Mouse (Mus musculus) embryonic facial prominence, embryonic 14.5 days (tissue): ENCODE measurements around the gene Rnf130. TPM values are rescaled to one million over a fixed set of nuclear protein-coding genes. Genes with fewer than 3 reads are reported as not detected.

Source experiments
- ATAC-seq: fragments of 200-750 bp; cut with Nextera tagmentation; 2 replicates; pipeline ENCODE4 v1.8.0; 2017; ENCODE audit warnings: low read depth, moderate number of reproducible peaks, moderate TSS enrichment
- DNase-seq: peaks from one replicate; pipeline ENCODE4 v3.0.0-alpha.2; 2015; ENCODE audit warnings: low spot score
- H3K27ac ChIP-seq: fragments of 300-500 bp; sonication (generic); replicated peaks from 2 replicates; pipeline ENCODE4 v1.5.1; 2014; ENCODE audit warnings: low read depth, mild to moderate bottlenecking, low read length, moderate library complexity
- H3K27me3 ChIP-seq: fragments of 300-500 bp; sonication (generic); replicated peaks from 2 replicates; pipeline ENCODE4 v1.6.1; 2014; ENCODE audit warnings: low read length; ENCODE audit not compliant: control insufficient read depth, insufficient read depth
- H3K36me3 ChIP-seq: fragments of 300-500 bp; sonication (generic); 2 replicates; pipeline ENCODE4 v1.6.1; 2014; ENCODE audit warnings: low read length, mixed read lengths; ENCODE audit not compliant: control insufficient read depth, insufficient read depth
- H3K4me1 ChIP-seq: fragments of 300-500 bp; sonication (generic); 2 replicates; pipeline ENCODE4 v1.6.1; 2014; ENCODE audit warnings: antibody characterized with exemption, low read length; ENCODE audit not compliant: control insufficient read depth, insufficient read depth
- H3K4me2 ChIP-seq: fragments of 300-500 bp; sonication (generic); 2 replicates; pipeline ENCODE4 v1.6.1; 2014; ENCODE audit warnings: low read depth, mild to moderate bottlenecking, low read length, moderate library complexity, mixed read lengths
- H3K4me3 ChIP-seq: fragments of 300-500 bp; sonication (generic); 2 replicates; pipeline ENCODE4 v1.5.1; 2014; ENCODE audit warnings: low read depth, mild to moderate bottlenecking, low read length
- H3K9ac ChIP-seq: fragments of 300-500 bp; sonication (generic); 2 replicates; pipeline ENCODE4 v1.6.1; 2014; ENCODE audit warnings: low read depth, mild to moderate bottlenecking, low read length, moderate library complexity, mixed read lengths
- H3K9me3 ChIP-seq: fragments of 300-500 bp; sonication (generic); 2 replicates; pipeline ENCODE4 v1.6.1; 2016; ENCODE audit warnings: low read length; ENCODE audit not compliant: control insufficient read depth
- WGBS: fragments of 180-500 bp; shearing (Covaris S2); extraction: QIAGEN DNeasy Blood & Tissue Kit; methylation state at CpG from one replicate; pipeline ENCODE4 v1.1.7; 2014; 5-methylcytosine and 5-hydroxymethylcytosine counted together
- polyA plus RNA-seq: library from polyadenylated mRNA; unstranded; fragments of >200 nt; fragmentation: Nextera tagmentation; extraction: Ambion mirVana; gene quantifications from 2 replicates; pipeline ENCODE4 v1.2.1, GENCODE M21; 2014

Rnf130 gene
- polyA plus RNA-seq, 1 experiment from 2014 or later, result 75.5 TPM

DNA sequence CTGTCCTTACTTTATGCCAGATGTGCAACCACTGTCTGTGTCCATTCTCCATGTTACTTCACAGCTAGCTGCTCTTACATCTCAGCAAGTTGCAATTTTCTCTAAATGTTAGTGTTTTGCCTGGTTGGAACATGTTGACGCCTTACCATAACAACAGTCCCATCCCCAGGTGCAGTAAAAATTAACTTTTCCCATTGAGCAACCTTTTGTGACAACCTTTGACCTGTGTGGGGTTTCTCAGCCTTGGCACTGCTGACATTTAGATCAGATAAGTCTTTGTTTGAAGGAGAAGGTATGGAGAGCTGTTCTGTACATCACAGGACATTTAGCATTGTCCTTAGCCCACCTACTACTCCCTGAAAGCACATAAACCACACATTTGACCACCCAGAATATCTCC, 64.7 kb downstream of the Rnf130 start:
- ATAC-seq (no peak), DNase-seq (no peak)
- Histone ChIP-seq H3K36me3 (peaks cover 54% of the 10 kb centered on the region), H3K27me3 (no peaks in the 10 kb centered on the region), H3K4me2 (no peak overlapping the region), H3K9ac (no peak overlapping the region), H3K27ac (no peak overlapping the region), H3K4me1 (no peaks in the 10 kb centered on the region), H3K9me3 (no peaks in the 10 kb centered on the region), H3K4me3 (no peak overlapping the region)
- 91% methylated on average over 1 of the region's 1 CpGs for WGBS

- Histone ChIP-seq H3K27me3 (no peaks in the 10 kb centered on the region), H3K4me1 (no peaks in the 10 kb centered on the region), H3K9me3 (no peaks in the 10 kb centered on the region), H3K4me3 (no peak overlapping the region), H3K4me2 (no peak overlapping the region), H3K27ac (no peak overlapping the region), H3K36me3 (peaks cover 59% of the 10 kb centered on the region), H3K9ac (no peak overlapping the region)
- 62% methylated on average over 5 of the region's 5 CpGs for WGBS
- no peak for DNase-seq
- ATAC-seq, result no peak
Observed at GRCm38 (mm10) chr11:50090982-50091675, 66.0 kb downstream of the Rnf130 start.

DNA sequence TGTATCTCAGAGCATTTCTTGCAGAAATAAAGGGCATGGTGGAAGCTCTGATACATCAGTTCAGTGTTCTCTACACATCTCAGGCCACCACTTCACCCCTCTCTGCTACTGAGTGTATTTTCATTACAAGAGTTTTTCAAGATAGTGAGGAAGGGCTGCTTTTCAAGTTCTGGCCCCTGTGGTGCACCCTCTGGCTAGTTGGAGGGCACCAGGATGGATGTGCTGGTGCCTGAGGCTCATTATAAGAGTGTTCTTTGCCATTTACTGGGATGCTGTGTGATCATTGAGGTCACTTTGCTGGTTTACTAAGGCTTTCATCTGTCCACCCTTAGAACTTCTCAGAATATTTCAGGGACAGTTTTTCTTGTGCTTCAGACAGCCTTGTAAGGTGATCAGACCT, 66.5 kb downstream of the Rnf130 start:
- H3K9ac ChIP-seq, result no peak overlapping the region

GRCm38 (mm10) chr11:50095661-50096060, 70.5 kb downstream of the Rnf130 start:
- H3K36me3 ChIP-seq, result peaks cover 59% of the 10 kb centered on the region
- no peak for ATAC-seq
- no peaks in the 10 kb centered on the region for H3K27me3 ChIP-seq
- H3K9me3 ChIP-seq, result no peaks in the 10 kb centered on the region
- H3K27ac ChIP-seq, result no peak overlapping the region
- no peaks in the 10 kb centered on the region for H3K4me1 ChIP-seq
- WGBS, result 88% methylated on average over 9 of the region's 9 CpGs
- no peak overlapping the region for H3K9ac ChIP-seq
- H3K4me3 ChIP-seq, result no peak overlapping the region
- H3K4me2 ChIP-seq, result no peak overlapping the region
- no peak for DNase-seq

More for the DNA sequence above, 66.5 kb downstream of the Rnf130 start:
- DNase-seq (no peak), ATAC-seq (no peak)
- Histone ChIP-seq H3K9me3 (no peaks in the 10 kb centered on the region), H3K4me3 (no peak overlapping the region), H3K27me3 (no peaks in the 10 kb centered on the region), H3K4me2 (no peak overlapping the region), H3K27ac (no peak overlapping the region), H3K4me1 (no peaks in the 10 kb centered on the region), H3K36me3 (peaks cover 58% of the 10 kb centered on the region)

DNA sequence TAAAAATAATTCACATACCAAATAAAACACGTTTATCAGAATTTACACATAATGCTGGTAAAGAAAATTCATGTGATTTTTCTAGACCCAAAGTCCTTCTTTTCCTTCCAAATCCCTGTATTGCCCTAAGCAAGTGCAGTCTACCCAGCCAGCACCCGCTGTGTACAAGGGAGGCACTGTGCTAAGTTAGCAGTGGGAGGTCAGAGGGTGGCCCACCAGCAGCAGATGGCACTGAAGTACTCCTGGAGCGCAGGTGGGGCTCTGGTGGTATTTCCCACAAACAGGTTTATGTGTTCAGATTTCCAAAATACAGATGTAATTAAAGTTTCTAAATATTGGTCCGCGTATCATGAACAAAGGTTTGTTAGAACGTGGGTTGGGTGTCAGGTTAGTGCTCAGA, 71.9 kb downstream of the Rnf130 start:
- Histone ChIP-seq H3K4me1 (no peaks in the 10 kb centered on the region), H3K27ac (no peak overlapping the region), H3K9ac (no peak overlapping the region), H3K4me3 (no peak overlapping the region), H3K4me2 (no peak overlapping the region), H3K36me3 (peaks cover 50% of the 10 kb centered on the region), H3K9me3 (no peaks in the 10 kb centered on the region), H3K27me3 (no peaks in the 10 kb centered on the region)
- WGBS, result 90% methylated on average over 6 of the region's 6 CpGs
- DNase-seq (no peak), ATAC-seq (no peak)

- no peak overlapping the region for H3K27ac ChIP-seq
- no peak overlapping the region for H3K4me3 ChIP-seq
- ATAC-seq (no peak), DNase-seq (peak; percentile 15)
- H3K4me2 ChIP-seq, result no peak overlapping the region
- H3K4me1 ChIP-seq, result no peaks in the 10 kb centered on the region
- H3K9me3 ChIP-seq, result no peaks in the 10 kb centered on the region
- H3K9ac ChIP-seq, result no peak overlapping the region
- WGBS, result 78% methylated on average over 8 of the region's 8 CpGs
- peaks cover 43% of the 10 kb centered on the region for H3K36me3 ChIP-seq
- H3K27me3 ChIP-seq, result no peaks in the 10 kb centered on the region
Observed at GRCm38 (mm10) chr11:50098961-50099481, 73.9 kb downstream of the Rnf130 start.

DNA sequence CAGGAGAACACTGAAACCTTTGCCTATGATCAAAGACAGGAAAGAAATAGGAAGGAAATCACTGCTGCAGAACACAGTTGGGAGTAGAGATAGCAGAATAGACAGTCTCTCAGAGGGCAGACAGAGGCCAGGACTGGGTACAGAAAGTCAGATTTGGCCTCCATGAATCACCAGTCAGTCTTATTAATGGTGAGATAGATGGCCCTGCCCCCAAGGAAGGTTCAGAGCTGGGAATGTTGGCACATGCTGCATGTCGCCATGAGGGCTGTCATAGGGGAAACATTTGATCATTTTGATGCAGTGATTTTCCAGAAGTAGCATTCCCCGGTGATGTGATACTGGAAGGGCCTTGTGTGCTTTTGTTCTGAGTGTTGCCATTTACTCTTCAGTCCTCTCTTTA, 74.5 kb downstream of the Rnf130 start:
- 79% methylated on average over 2 of the region's 2 CpGs for WGBS
- Histone ChIP-seq H3K9ac (no peak overlapping the region), H3K36me3 (peaks cover 43% of the 10 kb centered on the region), H3K4me1 (no peaks in the 10 kb centered on the region), H3K4me2 (no peak overlapping the region), H3K9me3 (no peaks in the 10 kb centered on the region), H3K27me3 (no peaks in the 10 kb centered on the region), H3K27ac (no peak overlapping the region), H3K4me3 (no peak overlapping the region)
- ATAC-seq (no peak), DNase-seq (no peak)

GRCm38 (mm10) chr11:50100548-50101307, 75.6 kb downstream of the Rnf130 start:
- no peak overlapping the region for H3K4me2 ChIP-seq
- no peak overlapping the region for H3K27ac ChIP-seq
- H3K27me3 ChIP-seq, result no peaks in the 10 kb centered on the region
- H3K9me3 ChIP-seq, result no peaks in the 10 kb centered on the region
- 80% methylated on average over 2 of the region's 2 CpGs for WGBS
- ATAC-seq (no peak), DNase-seq (no peak)
- peaks cover 40% of the 10 kb centered on the region for H3K36me3 ChIP-seq
- H3K4me1 ChIP-seq, result no peaks in the 10 kb centered on the region
- H3K4me3 ChIP-seq, result no peak overlapping the region
- no peak overlapping the region for H3K9ac ChIP-seq
